Mouse (Mus musculus) lung, adult 2 months (tissue): ENCODE results near the gene Dock9.

Experiments used
- CTCF ChIP-seq: fragments of 200-500 bp; IDR thresholded peaks from 2 replicates; pipeline ENCODE4 v1.5.1; 2011; ENCODE audit warnings: mild to moderate bottlenecking, low read length, control low read depth; ENCODE audit not compliant: insufficient read depth
- POLR2A ChIP-seq: fragments of 200-500 bp; IDR thresholded peaks from 2 replicates; pipeline ENCODE4 v1.6.1; 2011; ENCODE audit warnings: low read depth, mild to moderate bottlenecking, control low read depth, low read length, borderline replicate concordance; ENCODE audit errors: extremely low read depth

- TF ChIP-seq CTCF (no peak), POLR2A (no peak)
Observed at GRCm38 (mm10) chr14:121721431-121721830, 76.2 kb downstream of the Dock9 start.
